Mouse (Mus musculus) heart, embryonic 12.5 days (tissue): ENCODE data around the gene Creb5. TPM values are rescaled to one million over a fixed set of nuclear protein-coding genes. Genes with fewer than 3 reads are reported as not detected.

Experiments used
- ATAC-seq: fragments of 200-750 bp; cut with Nextera tagmentation; 2 replicates; pipeline ENCODE4 v1.8.0; 2017; ENCODE audit warnings: moderate TSS enrichment, moderate library complexity; ENCODE audit not compliant: insufficient number of reproducible peaks, low FRiP score
- H3K27ac ChIP-seq: fragments of 300-500 bp; sonication (generic); 2 replicates; pipeline ENCODE4 v1.5.1; 2016; ENCODE audit warnings: mild to moderate bottlenecking, moderate library complexity; ENCODE audit not compliant: poor library complexity, severe bottlenecking
- H3K27me3 ChIP-seq: fragments of 300-500 bp; sonication (generic); replicated peaks from 2 replicates; pipeline ENCODE4 v1.6.1; 2016; ENCODE audit warnings: mild to moderate bottlenecking, moderate library complexity
- H3K36me3 ChIP-seq: fragments of 300-500 bp; sonication (generic); 2 replicates; pipeline ENCODE4 v1.6.1; 2016; ENCODE audit warnings: mild to moderate bottlenecking, moderate library complexity
- H3K4me1 ChIP-seq: fragments of 300-500 bp; sonication (generic); replicated peaks from 2 replicates; pipeline ENCODE4 v1.6.1; 2016; ENCODE audit warnings: mild to moderate bottlenecking
- H3K4me2 ChIP-seq: fragments of 300-500 bp; sonication (generic); 2 replicates; pipeline ENCODE4 v1.6.1; 2016; ENCODE audit warnings: mild to moderate bottlenecking, moderate library complexity
- H3K4me3 ChIP-seq: fragments of 300-500 bp; sonication (generic); 2 replicates; pipeline ENCODE4 v1.5.1; 2016; ENCODE audit warnings: mild to moderate bottlenecking
- H3K9ac ChIP-seq: fragments of 300-500 bp; sonication (generic); 2 replicates; pipeline ENCODE4 v1.6.1; 2016; ENCODE audit warnings: mild to moderate bottlenecking, moderate library complexity
- H3K9me3 ChIP-seq: fragments of 300-500 bp; sonication (generic); replicated peaks from 2 replicates; pipeline ENCODE4 v1.6.1; 2016; ENCODE audit warnings: mild to moderate bottlenecking, moderate library complexity
- WGBS: fragments of 180-500 bp; shearing (Covaris S2); methylation state at CpG from one replicate; pipeline ENCODE4 v1.1.7; 2016; 5-methylcytosine and 5-hydroxymethylcytosine counted together
- polyA plus RNA-seq: library from polyadenylated mRNA; unstranded; fragments of >200 nt; fragmentation: Nextera tagmentation; extraction: Ambion mirVana; gene quantifications from 2 replicates; pipeline ENCODE4 v1.2.1, GENCODE M21; 2016

The Creb5 gene
- polyA plus RNA-seq, 1 experiment from 2014 or later: 34.9 TPM

DNA sequence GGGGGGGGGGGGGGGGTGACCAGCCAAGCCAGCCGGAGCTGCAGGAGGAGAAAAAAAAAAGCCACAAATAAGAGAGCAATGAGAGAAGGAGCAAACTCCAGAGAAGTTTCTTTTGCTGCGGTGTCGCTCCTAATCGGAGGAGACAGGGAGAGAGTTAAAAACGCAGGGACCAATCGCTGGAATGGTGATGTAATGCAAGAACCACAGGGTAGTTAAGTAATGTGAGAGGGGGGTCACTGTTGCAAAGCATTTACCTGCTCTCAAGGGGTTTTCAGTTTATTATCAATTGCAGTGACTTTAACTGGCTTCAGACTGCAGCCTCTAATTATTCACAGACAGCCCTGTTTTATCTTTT lies 286.6 kb downstream of the Creb5 start:
- H3K4me2 ChIP-seq: peak overlapping the region; percentile 73
- peaks cover 48% of the 10 kb centered on the region for H3K4me1 ChIP-seq
- ATAC-seq: no peak
- peaks cover 5% of the 10 kb centered on the region for H3K36me3 ChIP-seq
- peak overlapping the region; percentile 81 for H3K9ac ChIP-seq
- under 1% methylated on average over 6 of the region's 6 CpGs for WGBS
- peak overlapping the region; percentile 96 for H3K27ac ChIP-seq
- peak overlapping the region; percentile 55 for H3K4me3 ChIP-seq
- H3K27me3 ChIP-seq: no peaks in the 10 kb centered on the region
- no peaks in the 10 kb centered on the region for H3K9me3 ChIP-seq

DNA sequence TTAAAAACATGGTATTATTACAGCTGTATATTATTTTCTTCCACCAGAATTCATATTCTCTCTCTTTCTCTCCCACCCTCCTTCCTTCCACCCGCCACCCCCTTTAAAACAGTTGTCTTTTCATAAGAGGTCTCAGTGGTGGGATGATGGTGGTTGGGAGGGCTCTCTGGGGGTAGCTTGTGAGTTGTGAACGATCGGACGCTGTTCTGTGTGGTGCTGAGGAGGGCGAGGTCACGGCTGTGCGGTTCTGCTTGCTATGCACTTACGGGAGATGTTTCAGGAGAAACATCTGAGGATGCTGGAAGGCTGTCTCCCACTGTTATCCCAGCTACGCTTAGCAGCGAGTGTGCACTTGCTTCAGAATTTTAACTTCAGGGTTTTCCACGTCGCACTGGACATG lies 287.0 kb downstream of the Creb5 start:
- Histone ChIP-seq H3K4me2 (peak overlapping the region; percentile 73), H3K4me1 (peaks cover 46% of the 10 kb centered on the region), H3K4me3 (peak overlapping the region; percentile 55), H3K27ac (peak overlapping the region; percentile 96), H3K9me3 (no peaks in the 10 kb centered on the region), H3K9ac (peak overlapping the region; percentile 81), H3K36me3 (peaks cover 7% of the 10 kb centered on the region), H3K27me3 (no peaks in the 10 kb centered on the region)
- WGBS: 47% methylated on average over 12 of the region's 12 CpGs
- ATAC-seq: no peak

DNA sequence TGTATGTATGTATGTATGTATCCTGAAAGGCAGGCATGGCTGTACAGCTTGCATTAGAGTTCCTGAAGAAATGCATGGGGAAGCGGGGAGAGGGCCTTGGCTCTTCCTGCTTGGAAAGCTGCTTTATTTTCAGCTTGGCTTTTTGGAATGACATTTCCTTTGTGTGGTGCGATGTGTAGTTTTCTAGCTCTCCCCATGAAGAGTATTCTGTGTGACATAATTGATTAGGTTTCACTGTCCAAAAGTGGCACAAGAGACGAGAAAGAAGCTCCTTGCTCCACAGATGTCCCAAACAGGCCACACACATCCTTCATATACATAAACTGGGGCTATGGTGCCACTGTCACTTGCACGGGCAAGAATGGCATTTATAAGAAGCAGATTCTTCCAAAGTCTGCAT lies 288.1 kb downstream of the Creb5 start:
- Histone ChIP-seq H3K9ac (0 out of 2 replicates have a peak overlapping the region, but pooled peaks have one; percentile 66), H3K36me3 (peaks cover 7% of the 10 kb centered on the region), H3K27ac (no peak overlapping the region), H3K4me1 (peaks cover 36% of the 10 kb centered on the region), H3K4me3 (peak overlapping the region; percentile 55), H3K4me2 (peak overlapping the region; percentile 73), H3K27me3 (no peaks in the 10 kb centered on the region), H3K9me3 (no peaks in the 10 kb centered on the region)
- no peak for ATAC-seq
- WGBS: 70% methylated on average over 4 of the region's 4 CpGs

DNA sequence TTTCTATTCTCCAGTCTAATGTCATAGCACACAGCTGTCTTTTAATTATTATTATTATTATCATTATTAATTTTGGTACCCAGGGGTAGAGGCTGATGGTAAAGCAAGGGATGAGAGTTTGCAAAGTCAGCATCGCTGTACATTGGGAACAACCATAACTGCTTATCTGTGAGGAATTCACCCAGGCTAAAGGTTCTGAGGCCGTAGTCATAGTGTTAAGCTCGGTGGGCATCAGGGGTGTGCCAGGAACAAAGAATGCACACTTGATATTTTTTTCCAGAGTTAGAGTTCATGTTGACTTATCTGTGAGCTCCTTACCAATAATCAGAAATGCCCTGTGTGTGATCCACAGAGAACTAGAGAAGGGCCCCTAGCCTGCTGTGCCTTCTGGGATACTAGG lies 288.8 kb downstream of the Creb5 start:
- Histone ChIP-seq H3K27ac (no peak overlapping the region), H3K27me3 (no peaks in the 10 kb centered on the region), H3K9me3 (no peaks in the 10 kb centered on the region), H3K4me3 (no peak overlapping the region), H3K9ac (no peak overlapping the region), H3K4me1 (peaks cover 31% of the 10 kb centered on the region), H3K4me2 (no peak overlapping the region), H3K36me3 (peaks cover 10% of the 10 kb centered on the region)
- WGBS: 84% methylated on average over 3 of the region's 3 CpGs
- no peak for ATAC-seq

DNA sequence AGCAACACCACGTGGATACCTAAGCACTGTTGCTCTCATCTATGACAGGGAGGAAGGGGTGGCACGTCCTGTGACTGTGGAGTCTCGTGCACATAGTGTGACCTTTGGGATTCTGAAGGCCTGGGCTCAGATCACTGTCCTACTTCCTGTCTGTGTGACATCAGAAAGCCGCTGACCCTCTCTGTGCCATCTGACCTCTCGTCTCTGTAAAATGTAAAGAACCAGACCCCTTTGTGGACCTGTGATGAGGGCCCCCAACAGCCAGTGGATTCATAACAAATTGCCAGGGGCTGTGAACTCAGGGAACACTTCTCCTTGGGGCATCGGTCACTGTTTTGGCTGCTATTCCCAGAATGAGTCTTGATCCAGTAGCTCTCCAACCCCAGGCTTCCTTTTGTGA lies 289.8 kb downstream of the Creb5 start:
- WGBS: 77% methylated on average over 6 of the region's 6 CpGs
- peaks cover 29% of the 10 kb centered on the region for H3K4me1 ChIP-seq
- peaks cover 10% of the 10 kb centered on the region for H3K36me3 ChIP-seq
- no peak for ATAC-seq
- H3K4me3 ChIP-seq: no peak overlapping the region
- no peak overlapping the region for H3K27ac ChIP-seq
- H3K9me3 ChIP-seq: no peaks in the 10 kb centered on the region
- H3K4me2 ChIP-seq: no peak overlapping the region
- no peak overlapping the region for H3K9ac ChIP-seq
- no peaks in the 10 kb centered on the region for H3K27me3 ChIP-seq

DNA sequence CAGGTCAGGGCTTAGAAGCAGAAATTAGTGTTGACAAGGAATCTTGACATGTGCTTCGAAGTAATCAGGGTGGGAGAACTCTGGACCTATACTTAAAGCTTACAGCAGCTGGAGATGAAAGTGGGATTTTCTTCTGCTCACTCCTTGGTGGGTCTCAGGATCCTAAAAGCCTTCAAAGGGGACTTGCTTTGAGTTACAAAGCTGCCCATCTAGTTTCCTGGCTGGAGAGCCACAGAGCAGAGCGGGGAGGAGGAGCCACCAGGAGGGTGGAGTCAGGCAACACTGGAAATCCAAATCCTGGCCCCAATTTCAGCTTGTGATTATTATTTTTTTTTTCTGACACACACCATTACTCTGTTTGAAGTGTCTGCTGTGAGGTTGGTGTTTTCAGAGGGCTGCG lies 290.7 kb downstream of the Creb5 start:
- H3K4me2 ChIP-seq: no peak overlapping the region

DNA sequence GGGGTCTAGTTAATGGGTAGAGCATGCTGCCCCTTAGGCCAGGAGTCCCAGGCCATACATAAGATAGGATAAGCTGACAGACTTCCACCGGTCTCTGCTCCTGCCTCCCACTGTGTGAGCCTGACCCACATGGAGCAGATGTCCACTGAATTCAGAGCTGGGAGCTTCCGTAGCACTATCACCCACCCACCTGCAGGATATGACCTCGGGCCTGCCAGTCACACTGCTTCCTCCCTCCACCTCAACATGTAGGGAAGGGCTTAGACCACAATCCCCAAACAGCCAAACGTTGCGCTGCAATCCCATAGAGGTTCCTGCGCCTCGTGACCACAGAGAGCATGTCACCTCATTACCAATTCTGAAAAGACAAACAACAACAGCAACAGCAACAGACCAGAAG lies 293.3 kb downstream of the Creb5 start:
- Histone ChIP-seq H3K4me2 (no peak overlapping the region), H3K27ac (no peak overlapping the region), H3K4me1 (peaks cover 39% of the 10 kb centered on the region), H3K36me3 (peaks cover 10% of the 10 kb centered on the region), H3K4me3 (no peak overlapping the region), H3K27me3 (no peaks in the 10 kb centered on the region), H3K9ac (no peak overlapping the region), H3K9me3 (no peaks in the 10 kb centered on the region)
- ATAC-seq: no peak
- WGBS: 75% methylated on average over 7 of the region's 7 CpGs

More for the DNA sequence above, 290.7 kb downstream of the Creb5 start:
- Histone ChIP-seq H3K4me3 (no peak overlapping the region), H3K36me3 (peaks cover 10% of the 10 kb centered on the region), H3K4me1 (peaks cover 27% of the 10 kb centered on the region), H3K27ac (no peak overlapping the region), H3K27me3 (no peaks in the 10 kb centered on the region), H3K9me3 (no peaks in the 10 kb centered on the region), H3K9ac (no peak overlapping the region)
- 74% methylated on average over 3 of the region's 3 CpGs for WGBS
- ATAC-seq: no peak

DNA sequence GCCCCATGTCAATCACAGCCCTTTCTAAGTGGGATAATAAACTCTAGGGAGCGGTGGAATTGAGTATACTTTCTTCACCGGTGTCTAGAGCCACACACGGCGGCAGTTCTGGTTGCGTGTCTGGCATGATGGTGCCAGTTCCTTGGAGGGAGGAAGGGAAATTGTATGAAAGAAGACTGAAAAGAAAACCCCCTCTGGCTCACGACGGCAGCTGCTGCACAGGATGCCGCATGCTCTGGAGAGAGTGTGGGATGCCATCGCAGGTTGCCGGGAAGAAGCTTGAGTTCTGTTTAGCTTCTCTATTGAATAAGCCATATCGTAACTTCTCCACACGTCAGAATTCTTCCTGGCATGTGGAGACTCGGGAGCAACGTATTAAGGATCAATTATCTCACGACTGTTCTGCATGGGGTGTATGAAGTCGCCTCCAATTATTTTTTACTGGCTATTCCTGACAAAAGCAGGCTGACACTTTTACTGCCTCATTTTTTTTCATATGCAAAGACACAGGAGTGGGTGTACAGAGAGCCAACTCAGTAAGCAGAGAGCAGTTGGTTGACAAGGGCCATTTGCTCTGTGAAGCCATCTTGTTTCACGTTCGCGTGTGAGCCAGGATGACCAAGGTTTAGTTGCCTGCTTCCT lies 296.3 kb downstream of the Creb5 start:
- ATAC-seq: no peak
- peaks cover 8% of the 10 kb centered on the region; the same call in 1 of the 2 replicates for H3K36me3 ChIP-seq
- no peak overlapping the region for H3K4me2 ChIP-seq
- no peak overlapping the region for H3K27ac ChIP-seq
- no peak overlapping the region for H3K4me3 ChIP-seq
- H3K9ac ChIP-seq: no peak overlapping the region
- no peaks in the 10 kb centered on the region for H3K27me3 ChIP-seq
- 72% methylated on average over 19 of the region's 19 CpGs for WGBS
- H3K4me1 ChIP-seq: peaks cover 34% of the 10 kb centered on the region
- no peaks in the 10 kb centered on the region for H3K9me3 ChIP-seq

DNA sequence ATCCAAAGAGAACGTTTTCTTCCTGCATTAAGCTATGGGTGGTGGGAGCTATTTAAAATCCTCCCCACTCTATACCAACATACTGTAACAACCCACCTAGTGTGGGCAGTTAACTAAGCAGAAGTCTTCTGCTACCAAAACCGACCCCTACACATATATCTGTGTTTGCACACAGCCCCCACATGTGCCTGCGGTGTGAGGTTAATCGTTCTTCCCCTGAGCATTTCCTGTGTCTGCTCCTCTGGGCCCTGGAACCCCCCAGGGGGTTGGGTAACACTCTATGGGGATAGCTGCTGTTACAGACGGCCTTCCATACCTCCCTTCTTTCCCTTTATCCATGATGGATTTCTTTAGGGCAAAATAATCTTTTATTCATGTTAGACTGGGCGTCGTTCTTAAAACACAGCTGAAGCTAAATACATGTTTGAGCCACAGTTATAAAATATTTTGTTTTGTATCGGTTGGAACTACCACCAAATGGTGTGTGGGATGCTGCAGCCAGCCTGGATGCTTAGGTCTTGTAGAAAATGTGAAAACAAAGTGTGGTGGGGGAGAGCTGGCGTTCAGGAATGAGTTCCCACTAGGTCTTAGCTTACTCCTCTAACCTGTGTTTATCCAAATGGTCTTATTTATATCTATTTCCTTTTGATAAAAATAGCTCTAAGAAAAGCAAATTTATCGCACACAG lies 297.8 kb downstream of the Creb5 start:
- WGBS: 40% methylated on average over 10 of the region's 10 CpGs
- no peak for ATAC-seq
- Histone ChIP-seq H3K4me3 (no peak overlapping the region), H3K4me2 (0 out of 2 replicates have a peak overlapping the region, but pooled peaks have one; percentile 1), H3K9ac (no peak overlapping the region), H3K9me3 (no peaks in the 10 kb centered on the region), H3K4me1 (peaks cover 35% of the 10 kb centered on the region), H3K27me3 (no peaks in the 10 kb centered on the region), H3K27ac (0 out of 2 replicates have a peak overlapping the region, but pooled peaks have one; percentile 25), H3K36me3 (0 out of 2 replicates have a peak, but pooled peaks cover 9% of the 10 kb centered on the region)

DNA sequence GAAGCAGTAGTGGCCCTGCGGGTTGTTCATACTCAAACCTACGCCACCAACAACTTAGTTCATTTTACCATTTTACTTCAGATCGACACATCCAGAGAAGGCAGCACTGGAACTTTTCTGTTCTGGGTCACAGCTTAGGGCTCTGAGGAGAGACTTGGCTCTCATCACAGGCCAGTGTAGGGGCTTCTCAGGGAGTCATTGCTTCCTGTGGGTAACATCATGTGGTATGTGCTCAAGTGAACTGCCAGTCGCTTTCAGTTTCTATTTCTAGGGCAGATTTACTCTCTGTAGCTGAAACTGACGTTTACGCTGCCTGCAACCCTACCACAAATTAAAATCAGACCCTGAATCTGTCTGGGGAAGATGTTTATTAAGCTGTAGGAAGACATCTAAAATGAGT lies 302.7 kb downstream of the Creb5 start:
- Histone ChIP-seq H3K4me2 (no peak overlapping the region; the same call in 1 of the 2 replicates), H3K4me3 (no peak overlapping the region), H3K27ac (no peak overlapping the region), H3K36me3 (peaks cover 16% of the 10 kb centered on the region; the same call in 1 of the 2 replicates), H3K4me1 (peaks cover 25% of the 10 kb centered on the region), H3K27me3 (no peaks in the 10 kb centered on the region), H3K9ac (no peak overlapping the region; the same call in 1 of the 2 replicates), H3K9me3 (no peaks in the 10 kb centered on the region)
- no peak for ATAC-seq
- WGBS: 81% methylated on average over 6 of the region's 6 CpGs

DNA sequence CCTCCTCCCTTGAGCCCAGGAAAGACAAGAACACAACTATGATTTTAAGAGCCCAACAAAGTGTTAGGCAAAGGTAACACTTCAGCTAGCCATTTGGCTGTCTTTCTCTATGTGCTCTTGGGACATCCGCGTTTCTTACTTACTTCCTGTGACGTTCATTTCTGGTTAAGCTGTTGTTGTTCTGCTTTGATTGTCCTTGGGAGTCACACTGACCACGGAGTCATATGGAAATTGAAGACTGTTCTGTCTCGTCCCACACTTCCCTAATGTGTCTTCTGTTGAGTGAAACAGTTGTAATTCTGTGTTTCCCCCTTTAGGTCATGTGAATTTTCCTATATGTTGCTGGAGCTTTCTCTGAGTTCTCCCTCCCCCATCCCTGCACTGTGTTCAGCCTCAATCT lies 305.2 kb downstream of the Creb5 start:
- H3K4me2 ChIP-seq: no peak overlapping the region
- no peak for ATAC-seq
- H3K27ac ChIP-seq: no peak overlapping the region
- H3K27me3 ChIP-seq: no peaks in the 10 kb centered on the region
- no peak overlapping the region for H3K4me3 ChIP-seq
- 76% methylated on average over 5 of the region's 5 CpGs for WGBS
- H3K9ac ChIP-seq: no peak overlapping the region
- peaks cover 15% of the 10 kb centered on the region; the same call in 1 of the 2 replicates for H3K36me3 ChIP-seq
- H3K4me1 ChIP-seq: peaks cover 23% of the 10 kb centered on the region
- H3K9me3 ChIP-seq: no peaks in the 10 kb centered on the region
